Mouse (Mus musculus): ENCODE results near the gene Ndufb6. TPM values are rescaled to one million over a fixed set of nuclear protein-coding genes. Genes with fewer than 3 reads are reported as not detected.

The Ndufb6 gene
- total RNA-seq, 2 experiments from 2014 or later: 253 to 256 TPM

DNA sequence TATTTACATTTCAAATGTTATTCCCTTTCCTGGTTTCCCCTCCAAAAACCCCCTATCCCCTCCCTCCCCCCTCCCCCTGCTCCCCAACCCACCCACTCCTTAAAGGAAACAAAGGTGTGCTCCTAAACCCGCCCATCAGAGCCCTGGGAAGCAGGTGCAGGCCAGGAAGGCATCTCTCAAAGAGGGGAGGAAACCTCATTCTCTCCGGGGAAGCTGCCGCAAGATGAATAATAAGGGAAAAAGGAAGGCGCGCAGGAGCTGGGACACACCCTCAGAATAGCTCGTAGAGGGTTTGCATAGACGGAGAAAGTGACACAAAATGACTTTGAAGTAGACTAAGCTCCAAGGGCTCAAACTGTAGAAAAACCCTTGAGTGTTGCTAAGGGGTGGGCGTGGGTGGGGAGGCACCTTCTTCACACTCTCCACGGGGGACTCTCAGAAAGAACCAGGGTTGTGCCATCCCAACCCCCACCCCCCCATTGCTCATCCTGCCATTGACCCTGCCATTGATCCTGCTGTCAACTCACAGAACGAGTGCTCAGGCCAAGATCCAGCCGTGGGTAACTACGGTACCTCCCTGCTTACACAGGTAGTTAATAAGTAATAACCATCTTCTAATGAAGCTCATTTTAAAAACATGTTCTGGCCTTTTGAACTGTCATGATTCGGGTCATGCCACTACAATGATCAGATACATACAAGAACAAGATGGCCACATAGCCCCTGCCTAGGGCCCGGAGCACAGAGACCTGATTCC is 58.0 kb downstream of the Ndufb6 start:
- DNase-seq: no peak
- intact Hi-C loops (cut with DNase I): no loop called here

Other genes with a start within 250 kb of the Ndufb6 start
- gene Aco1, start 136.3 kb downstream of the Ndufb6 start, total RNA-seq (2021): 10 to 100 TPM; 15.2 to 18.6 TPM
- gene Ddx58, start 39.6 kb downstream of the Ndufb6 start, total RNA-seq (2021): 1 to 10 TPM; 2.1 to 3.0 TPM
- 10 to 100 TPM; 38.1 to 44.5 TPM for gene Smim27, start 9.8 kb downstream of the Ndufb6 start, total RNA-seq (2021)
- gene Topors, start 9.6 kb downstream of the Ndufb6 start, total RNA-seq (2021): 1 to 10 TPM; 6.6 to 9.3 TPM
- gene Tmem215, start 192.8 kb upstream of the Ndufb6 start, total RNA-seq (2021): not detected